Mouse (Mus musculus) brain, embryonic 14.5 days (tissue): Measurements from ENCODE around the gene Arl13a.
"Not testable (repeated sequence)": the region's sequence is repeated elsewhere in the genome, so short reads cannot be mapped to it uniquely, and the experiment has no call there.

Experiments used
- CTCF ChIP-seq: fragments of 200-500 bp; IDR thresholded peaks from 2 replicates; pipeline ENCODE4 v1.5.1; 2012; ENCODE audit warnings: inconsistent platforms, mild to moderate bottlenecking, moderate library complexity, borderline replicate concordance; ENCODE audit not compliant: insufficient read depth, insufficient read length; ENCODE audit errors: extremely low read depth
- POLR2A ChIP-seq: fragments of 200-500 bp; IDR thresholded peaks from 2 replicates; pipeline ENCODE4 v1.6.1; 2012; ENCODE audit warnings: mild to moderate bottlenecking, inconsistent platforms, borderline replicate concordance; ENCODE audit not compliant: poor library complexity, insufficient read depth, insufficient read length, severe bottlenecking; ENCODE audit errors: extremely low read depth

DNA sequence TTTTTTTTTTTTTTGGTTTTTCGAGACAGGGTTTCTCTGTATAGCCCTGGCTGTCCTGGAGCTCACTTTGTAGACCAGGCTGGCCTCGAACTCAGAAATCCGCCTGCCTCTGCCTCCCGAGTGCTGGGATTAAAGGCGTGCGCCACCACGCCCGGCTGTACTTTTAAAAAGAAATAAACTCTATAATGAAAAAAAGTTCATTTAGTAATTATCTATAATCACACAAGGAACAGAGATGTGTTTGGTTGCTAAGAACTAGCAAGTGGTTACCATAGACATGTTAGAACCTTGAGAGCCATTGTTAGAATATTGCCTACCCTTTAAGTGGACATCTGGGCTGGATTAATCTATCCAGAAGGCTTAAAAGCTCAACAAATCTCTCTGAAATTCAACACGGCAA, at the start of gene Arl13a:
- TF ChIP-seq CTCF, POLR2A: not testable (repeated sequence)
